Mouse (Mus musculus): ENCODE results near the gene Mrps35.

Mrps35 gene

GRCm38 (mm10) chr6:147042291-147043290 is at the start of gene Mrps35:
Gene Mrps35 (plus strand): TSS chr6:147042764.
- DNase-seq (ENCODE audit: low spot score in 2 of 2), result peak; percentile 84 to 92

GRCm38 (mm10) chr6:146994236-146994635 is 48.3 kb upstream of the Mrps35 start:
- DNase-seq (ENCODE audit: low spot score in 2 of 2), result peak in 1 of 2 experiments; percentile 67

GRCm38 (mm10) chr6:146995391-146995790 is 47.2 kb upstream of the Mrps35 start:
- no peak for DNase-seq (ENCODE audit: low spot score in 2 of 2)

- no peak for DNase-seq (ENCODE audit: low spot score in 2 of 2)
Measured at GRCm38 (mm10) chr6:146995878-146996277, 46.7 kb upstream of the Mrps35 start.

- no peak for DNase-seq (ENCODE audit: low spot score in 2 of 2)
Measured at GRCm38 (mm10) chr6:146997006-146997405, 45.6 kb upstream of the Mrps35 start.

GRCm38 (mm10) chr6:146998710-146999109 is 43.9 kb upstream of the Mrps35 start:
- DNase-seq (ENCODE audit: low spot score in 2 of 2), result no peak

GRCm38 (mm10) chr6:146999302-146999701 is 43.3 kb upstream of the Mrps35 start:
- DNase-seq (ENCODE audit: low spot score in 2 of 2), result no peak

- DNase-seq (ENCODE audit: low spot score in 2 of 2), result no peak
Measured at GRCm38 (mm10) chr6:146999755-147000154, 42.8 kb upstream of the Mrps35 start.

- no peak for DNase-seq (ENCODE audit: low spot score in 2 of 2)
Measured at GRCm38 (mm10) chr6:147008148-147008547, 34.4 kb upstream of the Mrps35 start.

GRCm38 (mm10) chr6:147010358-147010757 is 32.2 kb upstream of the Mrps35 start:
- DNase-seq (ENCODE audit: low spot score in 2 of 2), result no peak

- DNase-seq (ENCODE audit: low spot score in 2 of 2), result no peak
Measured at GRCm38 (mm10) chr6:147010811-147011520, 31.6 kb upstream of the Mrps35 start.

- DNase-seq (ENCODE audit: low spot score in 2 of 2), result no peak
Measured at GRCm38 (mm10) chr6:147011555-147011954, 31.0 kb upstream of the Mrps35 start.

- no peak for DNase-seq (ENCODE audit: low spot score in 2 of 2)
Measured at GRCm38 (mm10) chr6:147011977-147012376, 30.6 kb upstream of the Mrps35 start.

- DNase-seq (ENCODE audit: low spot score in 2 of 2), result peak in 1 of 2 experiments; percentile 38
Measured at GRCm38 (mm10) chr6:147013546-147013945, 29.0 kb upstream of the Mrps35 start.

GRCm38 (mm10) chr6:147017906-147018305 is 24.7 kb upstream of the Mrps35 start:
- DNase-seq (ENCODE audit: low spot score in 2 of 2), result no peak

- DNase-seq (ENCODE audit: low spot score in 2 of 2), result peak in 1 of 2 experiments; percentile 51
Measured at GRCm38 (mm10) chr6:147018364-147018763, 24.2 kb upstream of the Mrps35 start.

GRCm38 (mm10) chr6:147021181-147021580 is 21.4 kb upstream of the Mrps35 start:
- peak in 1 of 2 experiments; percentile 30 for DNase-seq (ENCODE audit: low spot score in 2 of 2)

- DNase-seq (ENCODE audit: low spot score in 2 of 2), result peak in 1 of 2 experiments; percentile 55
Measured at GRCm38 (mm10) chr6:147022375-147023132, 20.0 kb upstream of the Mrps35 start.

GRCm38 (mm10) chr6:147023133-147023395 is 19.5 kb upstream of the Mrps35 start:
- no peak for DNase-seq (ENCODE audit: low spot score in 2 of 2)

- DNase-seq (ENCODE audit: low spot score in 2 of 2), result no peak
Measured at GRCm38 (mm10) chr6:147023568-147023967, 19.0 kb upstream of the Mrps35 start.

- no peak for DNase-seq (ENCODE audit: low spot score in 2 of 2)
Measured at GRCm38 (mm10) chr6:147024761-147025160, 17.8 kb upstream of the Mrps35 start.

GRCm38 (mm10) chr6:147028396-147028795 is 14.2 kb upstream of the Mrps35 start:
- DNase-seq (ENCODE audit: low spot score in 2 of 2), result no peak

Data from urinary bladder, postnatal 4 days (tissue).